Mouse (Mus musculus): ENCODE results near the gene Slc45a3.

DNA sequence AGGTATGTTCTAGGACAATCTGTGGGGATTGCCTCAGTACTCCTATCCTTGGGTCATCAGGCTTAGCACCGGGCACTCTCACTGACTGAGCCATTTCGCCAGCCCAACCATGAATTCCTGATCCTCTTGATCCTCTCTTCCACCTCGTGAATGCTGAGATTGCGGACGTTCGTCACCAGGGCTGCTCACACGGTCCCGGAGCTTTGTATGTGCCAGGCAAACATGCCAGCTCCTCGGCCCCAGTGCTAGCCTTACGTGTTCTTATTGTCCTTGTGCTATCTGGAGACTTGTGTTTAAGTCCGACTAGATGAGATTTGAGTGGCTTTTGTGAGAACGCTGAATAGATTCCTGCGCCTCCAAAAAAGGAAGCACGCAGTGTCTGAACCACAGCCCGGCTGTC, 24.7 kb downstream of the Slc45a3 start:
- TF ChIP-seq CTCF (IDR thresholded peaks at IDR 0.05; ENCODE audit: control insufficient read depth, insufficient read depth, insufficient replicate concordance, low read depth, low read length) (no peak), POLR2A (IDR thresholded peaks at IDR 0.05; ENCODE audit: control insufficient read depth, low read depth, low read length) (no peak)
